Mouse (Mus musculus): ENCODE results near the gene Pdss1. TPM values are rescaled to one million over a fixed set of nuclear protein-coding genes. Genes with fewer than 3 reads are reported as not detected.
"Not testable (repeated sequence)": the region's sequence is repeated elsewhere in the genome, so short reads cannot be mapped to it uniquely, and the experiment has no call there.

Gene Pdss1
- total and polyA plus RNA-seq, 2 experiments from 2014 or later = 22.4 to 32.7 TPM

DNA sequence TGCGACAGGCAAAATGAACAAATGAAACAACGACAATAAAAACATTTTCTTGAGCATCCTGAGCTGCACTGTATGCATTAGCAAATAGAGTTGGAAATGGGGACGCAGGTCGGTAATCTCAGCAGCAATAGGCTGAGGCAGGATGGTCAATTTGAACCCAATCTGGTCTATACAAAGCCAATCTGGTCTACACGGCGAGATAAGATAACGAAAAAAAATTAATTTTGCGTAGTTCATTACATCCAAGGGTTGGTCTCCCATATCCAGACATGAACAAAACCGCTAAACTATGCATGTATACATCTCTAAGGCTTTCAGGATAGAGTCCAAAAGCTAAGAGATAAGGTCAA is 415 bp upstream of the Pdss1 start:
- Histone ChIP-seq H3K4me3 (ENCODE audit: low read depth, low read length) (peak overlapping the region; percentile 94), H3K4me1 (ENCODE audit: control insufficient read depth, insufficient read depth) (peaks cover 15% of the 10 kb centered on the region; the same call in 1 of the 2 replicates), H3K27ac (ENCODE audit: low read depth) (peak overlapping the region; percentile 86), H3K4me2 (ENCODE audit: low read depth, low read length) (peak overlapping the region; percentile 80), H3K9ac (replicated peaks; ENCODE audit: low read depth, low read length) (peak overlapping the region; percentile 83), H3K36me3 (replicated peaks; ENCODE audit: control insufficient read depth, insufficient read depth, low read length) (0 out of 2 replicates have a peak, but pooled peaks cover 5% of the 10 kb centered on the region), H3K27me3 (ENCODE audit: control insufficient read depth, insufficient read depth, low read length) (no peaks in the 10 kb centered on the region), H3K9me3 (replicated peaks; ENCODE audit: control insufficient read depth, low read length) (no peaks in the 10 kb centered on the region)
- WGBS = 18% methylated on average over 9 of the region's 9 CpGs
- TF ChIP-seq EP300 (IDR thresholded peaks at IDR 0.05; ENCODE audit: low read depth) = no peak
- no peak for TF ChIP-seq CTCF (IDR thresholded peaks at IDR 0.05; ENCODE audit: low read depth)
- DNase-seq (ENCODE audit: low spot score) = no peak
- no peak for ATAC-seq (ENCODE audit: insufficient read depth, low read depth)

- no peak overlapping the region for H3K27ac ChIP-seq (ENCODE audit: low read depth)
- H3K27me3 ChIP-seq (ENCODE audit: control insufficient read depth, insufficient read depth, low read length) = no peaks in the 10 kb centered on the region
- H3K36me3 ChIP-seq (replicated peaks; ENCODE audit: control insufficient read depth, insufficient read depth, low read length) = peaks cover 56% of the 10 kb centered on the region
- ATAC-seq (ENCODE audit: insufficient read depth, low read depth) (no peak), DNase-seq (ENCODE audit: low spot score) (no peak)
- no peak overlapping the region for H3K4me3 ChIP-seq (ENCODE audit: low read depth, low read length)
- H3K4me1 ChIP-seq (ENCODE audit: control insufficient read depth, insufficient read depth) = no peaks in the 10 kb centered on the region
- 52% methylated on average over 3 of the region's 3 CpGs for WGBS
- H3K9ac ChIP-seq (replicated peaks; ENCODE audit: low read depth, low read length) = no peak overlapping the region
- no peaks in the 10 kb centered on the region for H3K9me3 ChIP-seq (replicated peaks; ENCODE audit: control insufficient read depth, low read length)
- no peak overlapping the region for H3K4me2 ChIP-seq (ENCODE audit: low read depth, low read length)
- no peak for TF ChIP-seq EP300 (IDR thresholded peaks at IDR 0.05; ENCODE audit: low read depth)
- TF ChIP-seq CTCF (IDR thresholded peaks at IDR 0.05; ENCODE audit: low read depth) = no peak
These were observed 8.6 kb downstream of the Pdss1 start for GRCm38 (mm10) chr2:22903947-22904346.

GRCm38 (mm10) chr2:22914421-22914820 is 19.1 kb downstream of the Pdss1 start:
- Histone ChIP-seq H3K36me3 (replicated peaks; ENCODE audit: control insufficient read depth, insufficient read depth, low read length) (peaks cover 58% of the 10 kb centered on the region), H3K9me3 (replicated peaks; ENCODE audit: control insufficient read depth, low read length) (no peaks in the 10 kb centered on the region), H3K9ac (replicated peaks; ENCODE audit: low read depth, low read length) (no peak overlapping the region), H3K27me3 (ENCODE audit: control insufficient read depth, insufficient read depth, low read length) (no peaks in the 10 kb centered on the region), H3K27ac (ENCODE audit: low read depth) (no peak overlapping the region), H3K4me2 (ENCODE audit: low read depth, low read length) (no peak overlapping the region), H3K4me3 (ENCODE audit: low read depth, low read length) (no peak overlapping the region), H3K4me1 (ENCODE audit: control insufficient read depth, insufficient read depth) (no peaks in the 10 kb centered on the region)
- DNase-seq (ENCODE audit: low spot score) = no peak
- ATAC-seq (ENCODE audit: insufficient read depth, low read depth) = no peak
- TF ChIP-seq CTCF (IDR thresholded peaks at IDR 0.05; ENCODE audit: low read depth) (no peak), EP300 (IDR thresholded peaks at IDR 0.05; ENCODE audit: low read depth) (no peak)
- WGBS = 87% methylated on average over 3 of the region's 3 CpGs

DNA sequence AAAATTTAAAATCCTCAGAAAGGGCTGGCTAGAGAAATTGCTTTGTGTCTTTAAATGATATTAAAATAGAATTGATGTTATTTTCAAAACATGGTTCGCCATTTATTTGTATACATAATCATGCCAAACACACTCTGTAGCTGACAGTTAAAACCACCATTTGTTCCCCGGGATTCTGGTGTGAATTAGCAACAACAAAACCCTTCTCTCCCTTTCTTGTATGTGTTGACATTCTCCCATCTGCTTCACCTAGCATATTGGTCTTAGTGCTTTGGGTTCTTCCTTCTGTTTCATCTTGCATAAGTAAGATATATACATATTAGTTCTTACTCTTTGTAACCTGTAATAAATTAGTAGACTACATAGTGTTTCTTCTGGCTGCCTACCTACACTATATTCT is 23.3 kb downstream of the Pdss1 start:
- ATAC-seq (ENCODE audit: insufficient read depth, low read depth) (no peak), DNase-seq (ENCODE audit: low spot score) (no peak)
- H3K27me3 ChIP-seq (ENCODE audit: control insufficient read depth, insufficient read depth, low read length) = no peaks in the 10 kb centered on the region
- H3K4me2 ChIP-seq (ENCODE audit: low read depth, low read length) = no peak overlapping the region
- WGBS = 89% methylated on average over 2 of the region's 2 CpGs
- no peak overlapping the region for H3K9ac ChIP-seq (replicated peaks; ENCODE audit: low read depth, low read length)
- peaks cover 41% of the 10 kb centered on the region for H3K36me3 ChIP-seq (replicated peaks; ENCODE audit: control insufficient read depth, insufficient read depth, low read length)
- H3K27ac ChIP-seq (ENCODE audit: low read depth) = no peak overlapping the region
- TF ChIP-seq EP300 (IDR thresholded peaks at IDR 0.05; ENCODE audit: low read depth) (no peak), CTCF (IDR thresholded peaks at IDR 0.05; ENCODE audit: low read depth) (no peak)
- no peaks in the 10 kb centered on the region for H3K4me1 ChIP-seq (ENCODE audit: control insufficient read depth, insufficient read depth)
- H3K4me3 ChIP-seq (ENCODE audit: low read depth, low read length) = no peak overlapping the region
- H3K9me3 ChIP-seq (replicated peaks; ENCODE audit: control insufficient read depth, low read length) = no peaks in the 10 kb centered on the region

DNA sequence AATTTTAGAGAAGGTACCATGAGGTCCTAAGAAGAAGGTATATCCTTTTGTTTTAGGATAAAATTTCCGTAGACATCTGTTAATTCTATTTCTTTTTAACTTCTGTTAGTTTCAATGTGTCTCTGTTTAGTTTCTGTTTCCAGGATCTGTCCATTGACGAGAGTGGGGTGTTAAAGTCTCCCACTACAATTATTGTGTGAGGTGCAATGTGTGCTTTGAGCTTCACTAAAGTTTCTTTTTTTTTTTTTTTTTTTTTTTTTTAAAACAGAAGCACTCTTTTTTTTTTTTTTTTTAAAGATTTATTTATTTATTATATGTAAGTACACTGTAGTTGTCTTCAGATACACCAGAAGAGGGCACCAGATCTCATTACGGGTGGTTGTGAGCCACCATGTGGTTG is 30.6 kb downstream of the Pdss1 start:
- not testable (repeated sequence) for DNase-seq (ENCODE audit: low spot score)

DNA sequence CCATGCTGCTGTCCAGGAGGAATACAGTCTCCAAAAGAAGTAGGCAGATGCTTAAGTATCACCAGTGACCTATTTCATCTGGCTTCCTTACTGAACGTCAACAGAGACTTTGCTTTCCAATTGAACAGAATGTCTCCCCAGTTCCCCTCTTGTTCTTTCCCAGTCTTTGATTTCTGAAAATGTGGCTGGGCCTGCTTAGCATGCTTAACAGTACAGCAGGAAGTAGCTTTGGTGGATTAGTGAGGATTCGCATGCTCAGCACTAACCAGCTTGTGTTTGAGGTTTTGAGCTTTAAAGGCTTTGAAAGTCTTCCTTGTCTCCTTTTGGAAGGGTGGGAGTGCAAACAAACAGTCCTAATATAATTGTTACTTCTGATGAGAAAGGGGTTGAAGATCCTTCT is 32.9 kb downstream of the Pdss1 start:
- Histone ChIP-seq H3K4me1 (ENCODE audit: control insufficient read depth, insufficient read depth) (no peaks in the 10 kb centered on the region), H3K9me3 (replicated peaks; ENCODE audit: control insufficient read depth, low read length) (no peaks in the 10 kb centered on the region), H3K4me2 (ENCODE audit: low read depth, low read length) (no peak overlapping the region), H3K36me3 (replicated peaks; ENCODE audit: control insufficient read depth, insufficient read depth, low read length) (peaks cover 41% of the 10 kb centered on the region), H3K4me3 (ENCODE audit: low read depth, low read length) (no peak overlapping the region), H3K27ac (ENCODE audit: low read depth) (no peak overlapping the region), H3K9ac (replicated peaks; ENCODE audit: low read depth, low read length) (no peak overlapping the region), H3K27me3 (ENCODE audit: control insufficient read depth, insufficient read depth, low read length) (no peaks in the 10 kb centered on the region)
- WGBS = 84% methylated on average over 2 of the region's 2 CpGs
- no peak for DNase-seq (ENCODE audit: low spot score)
- TF ChIP-seq CTCF (IDR thresholded peaks at IDR 0.05; ENCODE audit: low read depth) = no peak
- no peak for TF ChIP-seq EP300 (IDR thresholded peaks at IDR 0.05; ENCODE audit: low read depth)
- ATAC-seq (ENCODE audit: insufficient read depth, low read depth) = no peak

More for the DNA sequence above, 30.6 kb downstream of the Pdss1 start:
- H3K4me1 ChIP-seq (ENCODE audit: control insufficient read depth, insufficient read depth); H3K9ac ChIP-seq (replicated peaks; ENCODE audit: low read depth, low read length); H3K27ac ChIP-seq (ENCODE audit: low read depth); H3K9me3 ChIP-seq (replicated peaks; ENCODE audit: control insufficient read depth, low read length); H3K4me3 ChIP-seq (ENCODE audit: low read depth, low read length); ATAC-seq (ENCODE audit: insufficient read depth, low read depth); H3K4me2 ChIP-seq (ENCODE audit: low read depth, low read length); H3K27me3 ChIP-seq (ENCODE audit: control insufficient read depth, insufficient read depth, low read length): not testable (repeated sequence)
- WGBS = 96% methylated on average over 2 of the region's 3 CpGs
- H3K36me3 ChIP-seq (replicated peaks; ENCODE audit: control insufficient read depth, insufficient read depth, low read length) = peaks cover 33% of the 10 kb centered on the region

Measured in heart, postnatal 0 days (tissue).